ENCODE assay signal across 22 mouse cellular contexts in the genomic region with DNA sequence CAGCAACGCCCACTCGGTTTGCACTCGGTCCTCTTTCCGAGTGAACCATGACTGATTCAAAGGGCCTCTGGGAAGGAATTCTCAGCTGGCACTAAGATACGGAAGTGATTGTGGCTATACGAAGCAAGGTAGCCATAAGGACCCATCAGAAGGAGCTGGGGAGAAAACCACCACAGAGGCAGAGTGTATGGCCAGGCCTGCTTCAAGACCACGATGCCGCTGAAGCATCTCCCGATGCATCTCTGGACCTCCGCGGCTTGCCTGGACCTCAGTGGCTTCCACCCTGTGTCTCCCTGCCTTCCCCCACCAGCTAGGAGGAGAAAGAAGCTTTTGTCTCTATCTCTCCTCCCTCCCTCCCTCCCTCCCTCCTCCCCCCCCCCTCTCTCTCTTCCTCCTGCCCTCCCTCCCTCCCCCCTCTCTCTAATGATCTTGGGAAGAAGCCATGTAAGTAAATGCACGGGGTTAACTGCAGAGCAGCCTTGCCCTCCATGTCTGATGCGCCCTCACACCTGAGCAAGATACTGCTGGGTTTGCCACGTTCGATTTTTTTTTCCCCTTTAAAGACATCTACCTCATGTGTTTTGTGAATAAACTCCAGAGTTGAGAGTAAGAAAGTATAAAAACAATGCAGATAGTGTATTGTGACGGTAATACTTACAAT. TPM values are rescaled to one million over a fixed set of nuclear protein-coding genes. Genes with fewer than 3 reads are reported as not detected.
DNase-seq lines count a peak whose midpoint lies in the region; ATAC-seq and TF ChIP-seq lines count a peak whose summit lies in the region.
"Had no signal": no experiment of that assay in that cellular context is flagged by ENCODE, and none has a peak within 500 bp of the region (broad histone marks: within the 10 kb centered on the region; RNA-seq: fewer than 3 reads in every experiment).

No protein-coding gene starts in this region.

- WGBS in forebrain, embryonic 10.5 days, result 71% methylated on average over 16 of the region's 16 CpGs
- WGBS in forebrain, embryonic 13.5 days, result 63% methylated on average over 16 of the region's 16 CpGs
- WGBS in midbrain, embryonic 10.5 days, result 66% methylated on average over 16 of the region's 16 CpGs
- WGBS in midbrain, embryonic 15.5 days, result 59% methylated on average over 16 of the region's 16 CpGs
- WGBS in embryonic facial prominence, embryonic 10.5 days, result 48% methylated on average over 16 of the region's 16 CpGs
- 54% methylated on average over 16 of the region's 16 CpGs for WGBS in hindbrain, postnatal 0 days

- no peaks in the 10 kb centered on the region for H3K36me3 ChIP-seq in forebrain, embryonic 10.5 days (replicated peaks)
- no peaks in the 10 kb centered on the region for H3K36me3 ChIP-seq in forebrain, embryonic 13.5 days (ENCODE audit: poor library complexity, severe bottlenecking)
- H3K36me3 ChIP-seq in midbrain, embryonic 10.5 days, result no peaks in the 10 kb centered on the region; the same call in 1 of the 2 replicates
- H3K36me3 ChIP-seq in midbrain, embryonic 15.5 days (replicated peaks), result no peaks in the 10 kb centered on the region
- H3K36me3 ChIP-seq in embryonic facial prominence, embryonic 10.5 days (replicated peaks), result no peaks in the 10 kb centered on the region
- H3K36me3 ChIP-seq in hindbrain, postnatal 0 days (ENCODE audit: insufficient read depth, low read length), result no peaks in the 10 kb centered on the region
- H3K36me3 ChIP-seq: embryonic facial prominence, embryonic 15.5 days; hindbrain, embryonic 15.5 days; limb, embryonic 13.5 days had no signal

- DNase-seq in forebrain, embryonic 10.5 days (ENCODE audit: extremely low spot score, low spot score), result no peak
- DNase-seq in midbrain, embryonic 10.5 days (ENCODE audit: low spot score), result peak; percentile 16
- DNase-seq in embryonic facial prominence, embryonic 10.5 days (ENCODE audit: low spot score), result peak; percentile 41
- DNase-seq in hindbrain, postnatal 0 days (ENCODE audit: low spot score), result no peak
- DNase-seq in layer of hippocampus, postnatal 36 days, result no peak
- DNase-seq: adrenal gland, adult 8-10 months; cerebellum, postnatal 10 days; kidney, adult 11 months; kidney, postnatal 25 days; layer of hippocampus, adult 9-11 months; lung, postnatal 10 days; right cerebral cortex, postnatal 14 days; thymus, postnatal 25 days had no signal

- no peak overlapping the region for H3K4me3 ChIP-seq in forebrain, embryonic 10.5 days
- no peak overlapping the region for H3K4me3 ChIP-seq in forebrain, embryonic 13.5 days
- 0 out of 2 replicates have a peak overlapping the region, but pooled peaks have one; percentile 9 for H3K4me3 ChIP-seq in midbrain, embryonic 10.5 days
- no peak overlapping the region for H3K4me3 ChIP-seq in midbrain, embryonic 15.5 days
- 0 out of 2 replicates have a peak overlapping the region, but pooled peaks have one; percentile 19 for H3K4me3 ChIP-seq in embryonic facial prominence, embryonic 10.5 days
- no peak overlapping the region for H3K4me3 ChIP-seq in hindbrain, postnatal 0 days (ENCODE audit: low read length)
- H3K4me3 ChIP-seq: embryonic facial prominence, embryonic 15.5 days; hindbrain, embryonic 15.5 days; limb, embryonic 13.5 days; megakaryocyte, embryonic 14.5 days had no signal

- no peak for TF ChIP-seq CTCF in hindbrain, postnatal 0 days (IDR thresholded peaks at IDR 0.05; ENCODE audit: low read depth)

- H3K9me3 ChIP-seq in forebrain, embryonic 10.5 days, result no peaks in the 10 kb centered on the region
- no peaks in the 10 kb centered on the region for H3K9me3 ChIP-seq in forebrain, embryonic 13.5 days (replicated peaks)
- H3K9me3 ChIP-seq in midbrain, embryonic 10.5 days (replicated peaks), result no peaks in the 10 kb centered on the region
- H3K9me3 ChIP-seq in midbrain, embryonic 15.5 days, result no peaks in the 10 kb centered on the region
- H3K9me3 ChIP-seq in embryonic facial prominence, embryonic 10.5 days, result no peaks in the 10 kb centered on the region
- H3K9me3 ChIP-seq in hindbrain, postnatal 0 days (ENCODE audit: low read length), result no peaks in the 10 kb centered on the region
- H3K9me3 ChIP-seq: embryonic facial prominence, embryonic 15.5 days; hindbrain, embryonic 15.5 days; limb, embryonic 13.5 days had no signal

- H3K9ac ChIP-seq in forebrain, embryonic 13.5 days, result no peak overlapping the region
- no peak overlapping the region for H3K9ac ChIP-seq in midbrain, embryonic 15.5 days
- no peak overlapping the region for H3K9ac ChIP-seq in hindbrain, postnatal 0 days (replicated peaks; ENCODE audit: low read length)
- H3K9ac ChIP-seq: embryonic facial prominence, embryonic 15.5 days; hindbrain, embryonic 15.5 days; limb, embryonic 13.5 days had no signal

- ATAC-seq in forebrain, embryonic 13.5 days, result no peak
- ATAC-seq in midbrain, embryonic 15.5 days (replicated peaks), result no peak; the same call in 1 of the 2 replicates
- peak; percentile 63; the same call in 1 of the 2 replicates for ATAC-seq in hindbrain, postnatal 0 days
- ATAC-seq: forebrain, embryonic 16.5 days had no signal

- H3K27me3 ChIP-seq in forebrain, embryonic 10.5 days (ENCODE audit: poor library complexity, severe bottlenecking), result no peaks in the 10 kb centered on the region
- H3K27me3 ChIP-seq in forebrain, embryonic 13.5 days, result no peaks in the 10 kb centered on the region
- H3K27me3 ChIP-seq in midbrain, embryonic 10.5 days (ENCODE audit: low read depth, poor library complexity, severe bottlenecking), result no peaks in the 10 kb centered on the region
- H3K27me3 ChIP-seq in midbrain, embryonic 15.5 days (replicated peaks), result no peaks in the 10 kb centered on the region
- no peaks in the 10 kb centered on the region for H3K27me3 ChIP-seq in embryonic facial prominence, embryonic 10.5 days (replicated peaks; ENCODE audit: low read depth, poor library complexity, severe bottlenecking)
- no peaks in the 10 kb centered on the region for H3K27me3 ChIP-seq in hindbrain, postnatal 0 days (ENCODE audit: insufficient read depth, low read length)
- H3K27me3 ChIP-seq: embryonic facial prominence, embryonic 15.5 days; hindbrain, embryonic 15.5 days; limb, embryonic 13.5 days; megakaryocyte, embryonic 14.5 days had no signal

- H3K4me1 ChIP-seq in forebrain, embryonic 10.5 days, result peaks cover 33% of the 10 kb centered on the region
- no peaks in the 10 kb centered on the region for H3K4me1 ChIP-seq in forebrain, embryonic 13.5 days
- H3K4me1 ChIP-seq in midbrain, embryonic 10.5 days, result peaks cover 25% of the 10 kb centered on the region
- 0 out of 2 replicates have a peak, but pooled peaks cover 4% of the 10 kb centered on the region for H3K4me1 ChIP-seq in midbrain, embryonic 15.5 days
- H3K4me1 ChIP-seq in embryonic facial prominence, embryonic 10.5 days, result peaks cover 38% of the 10 kb centered on the region
- H3K4me1 ChIP-seq in hindbrain, postnatal 0 days (ENCODE audit: insufficient read depth, low read length), result no peaks in the 10 kb centered on the region
- H3K4me1 ChIP-seq: megakaryocyte, embryonic 14.5 days had no signal

- H3K4me2 ChIP-seq in forebrain, embryonic 13.5 days, result no peak overlapping the region
- no peak overlapping the region for H3K4me2 ChIP-seq in midbrain, embryonic 15.5 days
- no peak overlapping the region for H3K4me2 ChIP-seq in hindbrain, postnatal 0 days (ENCODE audit: low read depth, low read length)
- H3K4me2 ChIP-seq: embryonic facial prominence, embryonic 15.5 days; hindbrain, embryonic 15.5 days; limb, embryonic 13.5 days had no signal

- H3K27ac ChIP-seq in forebrain, embryonic 10.5 days, result peak overlapping the region; percentile 74
- no peak overlapping the region for H3K27ac ChIP-seq in forebrain, embryonic 13.5 days
- peak overlapping the region; percentile 69 for H3K27ac ChIP-seq in midbrain, embryonic 10.5 days (replicated peaks)
- H3K27ac ChIP-seq in midbrain, embryonic 15.5 days, result no peak overlapping the region
- peak overlapping the region; percentile 80 for H3K27ac ChIP-seq in embryonic facial prominence, embryonic 10.5 days (replicated peaks)
- H3K27ac ChIP-seq in hindbrain, postnatal 0 days, result no peak overlapping the region
- H3K27ac ChIP-seq: embryonic facial prominence, embryonic 15.5 days; hindbrain, embryonic 15.5 days; limb, embryonic 13.5 days; stomach, postnatal 0 days had no signal

RNA-seq across cellular contexts. Expression of a gene that starts 53.2 kb away (rescaled TPM):
- polyA plus RNA-seq in forebrain, embryonic 10.5 days (2016; fragmentation: Nextera tagmentation; extraction: Ambion mirVana), result 2.9 and 3.8 TPM in 2 replicates
- 13.6 TPM in 2 replicates for polyA plus RNA-seq in forebrain, embryonic 13.5 days (2015; fragmentation: Nextera tagmentation; extraction: Ambion mirVana)
- 9.7 and 11.3 TPM in 2 replicates for polyA plus RNA-seq in midbrain, embryonic 10.5 days (2016; fragmentation: Nextera tagmentation; extraction: Ambion mirVana)
- 10.0 and 11.6 TPM in 2 replicates for polyA plus RNA-seq in midbrain, embryonic 15.5 days (2015; fragmentation: Nextera tagmentation; extraction: Ambion mirVana)
- 2.2 and 3.5 TPM in 2 replicates for polyA plus RNA-seq in embryonic facial prominence, embryonic 10.5 days (2016; fragmentation: Nextera tagmentation; extraction: Ambion mirVana)
- 8.3 and 10.4 TPM in 2 replicates for total RNA-seq in hindbrain, postnatal 0 days (2014; rRNA removed)
- polyA plus RNA-seq in hindbrain, postnatal 0 days (2015; fragmentation: Nextera tagmentation; extraction: Ambion mirVana), result 8.7 and 9.7 TPM in 2 replicates
- 1 to 10 TPM; 3.9 to 5.3 TPM for total RNA-seq in layer of hippocampus, postnatal 36 days (2021)
- total RNA-seq: CH12.LX had no signal

Comparison
In these comparisons a context has a peak if more than half of its experiments do, and no peak if none do; other contexts are left out.
1. H3K27ac ChIP-seq: peak in forebrain, embryonic 10.5 days (single experiment), midbrain, embryonic 10.5 days (single experiment) and embryonic facial prominence, embryonic 10.5 days (single experiment); none in forebrain, embryonic 13.5 days (single experiment), midbrain, embryonic 15.5 days (single experiment) and hindbrain, postnatal 0 days (single experiment).
2. H3K4me3 ChIP-seq: peak in midbrain, embryonic 10.5 days (single experiment) and embryonic facial prominence, embryonic 10.5 days (single experiment); none in forebrain, embryonic 10.5 days (single experiment), forebrain, embryonic 13.5 days (single experiment), midbrain, embryonic 15.5 days (single experiment) and hindbrain, postnatal 0 days (single experiment).
3. DNase-seq: peak in midbrain, embryonic 10.5 days (single experiment) and embryonic facial prominence, embryonic 10.5 days (single experiment); none in forebrain, embryonic 10.5 days (single experiment), hindbrain, postnatal 0 days (single experiment) and layer of hippocampus, postnatal 36 days (0 of 2).